Mouse (Mus musculus): ENCODE data around the gene Grk1. TPM values are rescaled to one million over a fixed set of nuclear protein-coding genes. Genes with fewer than 3 reads are reported as not detected.
A peak's percentile ranks its signal among the peaks of the same experiment; 100 is the strongest.

Grk1 gene
- polyA plus RNA-seq, 1 experiment from 2014 or later, result 0.04 TPM

GRCm38 (mm10) chr8:13403517-13403916 is 1.4 kb upstream of the Grk1 start:
- no peak for DNase-seq (ENCODE audit: extremely low spot score, low spot score)
- Histone ChIP-seq H3K27me3 (ENCODE audit: poor library complexity, severe bottlenecking) (no peaks in the 10 kb centered on the region), H3K9me3 (no peaks in the 10 kb centered on the region), H3K4me1 (no peaks in the 10 kb centered on the region), H3K4me3 (no peak overlapping the region), H3K36me3 (replicated peaks) (no peaks in the 10 kb centered on the region), H3K27ac (no peak overlapping the region)
- 83% methylated on average over 6 of the region's 6 CpGs for WGBS

GRCm38 (mm10) chr8:13406011-13406410 is 1.1 kb downstream of the Grk1 start:
- WGBS, result 81% methylated on average over 5 of the region's 5 CpGs

GRCm38 (mm10) chr8:13411597-13411996 is 6.7 kb downstream of the Grk1 start:
- no peaks in the 10 kb centered on the region for H3K9me3 ChIP-seq
- H3K36me3 ChIP-seq (replicated peaks), result no peaks in the 10 kb centered on the region
- H3K27me3 ChIP-seq (ENCODE audit: poor library complexity, severe bottlenecking), result no peaks in the 10 kb centered on the region
- H3K4me1 ChIP-seq, result no peaks in the 10 kb centered on the region
- 35% methylated on average over 6 of the region's 6 CpGs for WGBS
- peak; percentile 74 for DNase-seq (ENCODE audit: extremely low spot score, low spot score)
- no peak overlapping the region for H3K4me3 ChIP-seq
- no peak overlapping the region for H3K27ac ChIP-seq

More at GRCm38 (mm10) chr8:13406011-13406410, 1.1 kb downstream of the Grk1 start:
- Histone ChIP-seq H3K9me3 (no peaks in the 10 kb centered on the region), H3K27ac (no peak overlapping the region), H3K27me3 (ENCODE audit: poor library complexity, severe bottlenecking) (no peaks in the 10 kb centered on the region), H3K36me3 (replicated peaks) (no peaks in the 10 kb centered on the region), H3K4me3 (no peak overlapping the region), H3K4me1 (no peaks in the 10 kb centered on the region)
- DNase-seq (ENCODE audit: extremely low spot score, low spot score), result no peak

- Histone ChIP-seq H3K27me3 (ENCODE audit: poor library complexity, severe bottlenecking) (no peaks in the 10 kb centered on the region), H3K27ac (no peak overlapping the region), H3K4me3 (no peak overlapping the region), H3K36me3 (replicated peaks) (no peaks in the 10 kb centered on the region), H3K9me3 (no peaks in the 10 kb centered on the region), H3K4me1 (no peaks in the 10 kb centered on the region)
- WGBS, result 67% methylated on average over 13 of the region's 13 CpGs
- peak; percentile 53 for DNase-seq (ENCODE audit: extremely low spot score, low spot score)
These were observed 8.1 kb downstream of the Grk1 start for GRCm38 (mm10) chr8:13412891-13413558.

GRCm38 (mm10) chr8:13413823-13414390 is 9.0 kb downstream of the Grk1 start:
- no peaks in the 10 kb centered on the region for H3K9me3 ChIP-seq
- no peaks in the 10 kb centered on the region for H3K36me3 ChIP-seq (replicated peaks)
- DNase-seq (ENCODE audit: extremely low spot score, low spot score), result no peak
- H3K27me3 ChIP-seq (ENCODE audit: poor library complexity, severe bottlenecking), result no peaks in the 10 kb centered on the region
- 56% methylated on average over 12 of the region's 12 CpGs for WGBS
- no peaks in the 10 kb centered on the region for H3K4me1 ChIP-seq
- H3K4me3 ChIP-seq, result no peak overlapping the region
- no peak overlapping the region for H3K27ac ChIP-seq

GRCm38 (mm10) chr8:13415879-13416278 is 11.0 kb downstream of the Grk1 start:
- Histone ChIP-seq H3K36me3 (replicated peaks) (no peaks in the 10 kb centered on the region), H3K27ac (no peak overlapping the region), H3K4me1 (no peaks in the 10 kb centered on the region), H3K4me3 (no peak overlapping the region), H3K9me3 (no peaks in the 10 kb centered on the region), H3K27me3 (ENCODE audit: poor library complexity, severe bottlenecking) (no peaks in the 10 kb centered on the region)
- DNase-seq (ENCODE audit: extremely low spot score, low spot score), result no peak
- WGBS, result 83% methylated on average over 10 of the region's 10 CpGs

- DNase-seq (ENCODE audit: extremely low spot score, low spot score), result no peak
- H3K9me3 ChIP-seq, result no peaks in the 10 kb centered on the region; the same call in 1 of the 2 replicates
- 78% methylated on average over 2 of the region's 2 CpGs for WGBS
- H3K27ac ChIP-seq, result no peak overlapping the region
- H3K36me3 ChIP-seq (replicated peaks), result no peaks in the 10 kb centered on the region
- no peaks in the 10 kb centered on the region for H3K4me1 ChIP-seq
- no peaks in the 10 kb centered on the region for H3K27me3 ChIP-seq (ENCODE audit: poor library complexity, severe bottlenecking)
- H3K4me3 ChIP-seq, result no peak overlapping the region
These were observed 14.3 kb downstream of the Grk1 start for GRCm38 (mm10) chr8:13419111-13419639.

GRCm38 (mm10) chr8:13420970-13421369 is 16.1 kb downstream of the Grk1 start:
- Histone ChIP-seq H3K4me3 (no peak overlapping the region), H3K36me3 (replicated peaks) (no peaks in the 10 kb centered on the region), H3K4me1 (no peaks in the 10 kb centered on the region), H3K9me3 (no peaks in the 10 kb centered on the region; the same call in 1 of the 2 replicates), H3K27me3 (ENCODE audit: poor library complexity, severe bottlenecking) (no peaks in the 10 kb centered on the region), H3K27ac (no peak overlapping the region)
- WGBS, result 95% methylated on average over 6 of the region's 6 CpGs
- DNase-seq (ENCODE audit: extremely low spot score, low spot score), result no peak

- no peaks in the 10 kb centered on the region; the same call in 1 of the 2 replicates for H3K9me3 ChIP-seq
- no peak overlapping the region for H3K4me3 ChIP-seq
- 79% methylated on average over 6 of the region's 6 CpGs for WGBS
- H3K4me1 ChIP-seq, result no peaks in the 10 kb centered on the region
- no peaks in the 10 kb centered on the region for H3K27me3 ChIP-seq (ENCODE audit: poor library complexity, severe bottlenecking)
- no peaks in the 10 kb centered on the region for H3K36me3 ChIP-seq (replicated peaks)
- H3K27ac ChIP-seq, result no peak overlapping the region
- DNase-seq (ENCODE audit: extremely low spot score, low spot score), result no peak
These were observed 22.5 kb downstream of the Grk1 start for GRCm38 (mm10) chr8:13427351-13427750.

GRCm38 (mm10) chr8:13428156-13428555 is 23.3 kb downstream of the Grk1 start:
- no peak overlapping the region for H3K27ac ChIP-seq
- no peaks in the 10 kb centered on the region for H3K9me3 ChIP-seq
- no peaks in the 10 kb centered on the region for H3K27me3 ChIP-seq (ENCODE audit: poor library complexity, severe bottlenecking)
- H3K4me3 ChIP-seq, result no peak overlapping the region
- no peak for DNase-seq (ENCODE audit: extremely low spot score, low spot score)
- 90% methylated on average over 9 of the region's 9 CpGs for WGBS
- no peaks in the 10 kb centered on the region for H3K36me3 ChIP-seq (replicated peaks)
- no peaks in the 10 kb centered on the region for H3K4me1 ChIP-seq

- Histone ChIP-seq H3K27me3 (ENCODE audit: poor library complexity, severe bottlenecking) (peaks cover 15% of the 10 kb centered on the region), H3K27ac (no peak overlapping the region), H3K9me3 (no peaks in the 10 kb centered on the region), H3K4me1 (peaks cover 7% of the 10 kb centered on the region), H3K4me3 (no peak overlapping the region), H3K36me3 (replicated peaks) (no peaks in the 10 kb centered on the region)
- 89% methylated on average over 7 of the region's 7 CpGs for WGBS
- DNase-seq (ENCODE audit: extremely low spot score, low spot score), result no peak
These were observed 25.5 kb downstream of the Grk1 start for GRCm38 (mm10) chr8:13430412-13430811.

- H3K27me3 ChIP-seq (ENCODE audit: poor library complexity, severe bottlenecking), result peaks cover 19% of the 10 kb centered on the region
- H3K4me3 ChIP-seq, result no peak overlapping the region
- H3K9me3 ChIP-seq, result no peaks in the 10 kb centered on the region
- DNase-seq (ENCODE audit: extremely low spot score, low spot score), result no peak
- no peaks in the 10 kb centered on the region for H3K36me3 ChIP-seq (replicated peaks)
- no peak overlapping the region for H3K27ac ChIP-seq
- peaks cover 11% of the 10 kb centered on the region for H3K4me1 ChIP-seq
These were observed 26.0 kb downstream of the Grk1 start for GRCm38 (mm10) chr8:13430866-13431265.

GRCm38 (mm10) chr8:13433130-13433529 is 28.2 kb downstream of the Grk1 start:
- Histone ChIP-seq H3K9me3 (no peaks in the 10 kb centered on the region), H3K27me3 (ENCODE audit: poor library complexity, severe bottlenecking) (peaks cover 34% of the 10 kb centered on the region), H3K4me3 (no peak overlapping the region), H3K4me1 (peaks cover 15% of the 10 kb centered on the region), H3K27ac (no peak overlapping the region), H3K36me3 (replicated peaks) (no peaks in the 10 kb centered on the region)
- WGBS, result 92% methylated on average over 5 of the region's 5 CpGs
- DNase-seq (ENCODE audit: extremely low spot score, low spot score), result no peak

Measured in forebrain, embryonic 10.5 days (tissue).